Mouse (Mus musculus): ENCODE results near the gene Gm49387.

DNA sequence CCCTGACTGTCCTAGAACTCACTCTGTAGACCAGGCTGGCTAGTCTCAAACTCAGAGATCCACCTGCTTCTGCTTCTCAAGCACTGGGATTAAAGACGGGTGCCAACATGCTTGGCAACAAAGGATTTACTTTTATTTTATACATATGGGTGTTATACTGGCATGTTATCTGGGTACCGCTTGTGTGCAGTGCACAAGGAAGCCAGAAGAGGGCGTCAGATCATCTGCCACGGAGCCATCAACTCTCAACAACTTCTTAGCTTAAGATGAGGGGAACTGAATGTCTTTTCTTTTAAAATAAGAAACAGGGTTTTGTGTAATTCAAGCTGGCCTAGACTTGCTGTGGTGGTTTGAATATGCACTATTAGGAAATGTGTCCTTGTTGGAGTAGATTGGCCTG, 28.7 kb downstream of the Gm49387 start:
- TF ChIP-seq GATA1 (IDR thresholded peaks at IDR 0.05; ENCODE audit: low read length) (no peak), TAL1 (IDR thresholded peaks at IDR 0.05; ENCODE audit: low read length) (no peak)

All from erythroblast, embryonic 14.5 days (primary cell).